Mouse (Mus musculus) C2C12 (cell line): ENCODE data around the gene Acer2.

Experiments used
- CTCF ChIP-seq: IDR thresholded peaks from one replicate; pipeline ENCODE4 v1.5.1; 2011; ENCODE audit not compliant: control insufficient read depth, insufficient read depth, insufficient read length
- MAX ChIP-seq: IDR thresholded peaks from one replicate; pipeline ENCODE4 v1.6.1; 2011; ENCODE audit warnings: mild to moderate bottlenecking, control low read depth
- MYOD1 ChIP-seq: IDR thresholded peaks from one replicate; pipeline ENCODE4 v1.6.1; 2011; ENCODE audit warnings: low read depth; ENCODE audit not compliant: control insufficient read depth, insufficient read length
- USF1 ChIP-seq: IDR thresholded peaks from one replicate; pipeline ENCODE4 v1.6.1; 2011; ENCODE audit warnings: low read depth, mild to moderate bottlenecking, control low read depth, moderate library complexity

DNA sequence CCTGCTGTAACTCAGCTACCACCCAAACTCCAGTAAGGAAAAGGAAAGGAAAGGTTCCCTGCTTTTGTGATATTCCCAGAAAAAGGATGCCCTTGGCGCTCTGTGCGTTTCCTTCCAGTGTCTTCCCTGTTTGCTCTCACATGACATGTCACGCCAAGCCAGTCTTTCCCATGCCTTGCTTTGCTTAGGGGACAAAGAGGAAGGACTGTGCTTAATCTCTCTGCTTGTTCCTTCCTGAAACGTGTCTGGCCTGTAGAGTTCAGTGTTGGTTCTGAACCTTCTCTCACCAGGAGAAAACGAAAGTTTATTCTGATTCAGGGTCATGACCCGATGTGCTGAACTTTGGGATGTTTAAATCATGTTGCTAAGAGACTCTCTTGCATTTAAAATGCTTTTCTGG, 28.2 kb downstream of the Acer2 start:
- no peak for TF ChIP-seq CTCF
- TF ChIP-seq USF1: no peak
- TF ChIP-seq MYOD1: no peak
- no peak for TF ChIP-seq MAX
